Mouse (Mus musculus) urinary bladder, adult 18-20 months (tissue): ENCODE data around the gene Khk.
A peak's percentile ranks its signal among the peaks of the same experiment; 100 is the strongest.

Experiments used
- DNase-seq, 2 experiments: peaks; one replicate each; pipeline ENCODE4 v3.0.0; 2022; ENCODE audit warnings: low spot score in 2 of 2, mixed read lengths in 2 of 2

The Khk gene

GRCm38 (mm10) chr5:30934725-30935461, 13.7 kb downstream of the Khk start:
- DNase-seq, result no peak

GRCm38 (mm10) chr5:30943004-30943403, 21.8 kb downstream of the Khk start:
- no peak for DNase-seq

GRCm38 (mm10) chr5:30944344-30944743, 23.1 kb downstream of the Khk start:
- DNase-seq, result no peak

- peak; percentile 42 to 70 for DNase-seq
Observed at GRCm38 (mm10) chr5:30944956-30945781, 23.9 kb downstream of the Khk start, which contains the start of gene Cgref1. Gene Cgref1 (minus strand): TSS chr5:30945591.

GRCm38 (mm10) chr5:30948620-30949019, 27.4 kb downstream of the Khk start:
- DNase-seq, result no peak

GRCm38 (mm10) chr5:30949654-30950326, 28.6 kb downstream of the Khk start:
- DNase-seq, result peak; percentile 82 to 87

GRCm38 (mm10) chr5:30950451-30950850, 29.2 kb downstream of the Khk start:
- DNase-seq, result no peak

- no peak for DNase-seq
Observed at GRCm38 (mm10) chr5:30950922-30951321, 29.7 kb downstream of the Khk start.

GRCm38 (mm10) chr5:30951706-30952105, 30.5 kb downstream of the Khk start:
- no peak for DNase-seq

GRCm38 (mm10) chr5:30952551-30952950, 31.3 kb downstream of the Khk start:
- DNase-seq, result no peak

- DNase-seq, result no peak
Observed at GRCm38 (mm10) chr5:30954065-30954464, 32.8 kb downstream of the Khk start.

- DNase-seq, result no peak
Observed at GRCm38 (mm10) chr5:30954556-30954955, 33.3 kb downstream of the Khk start.

- DNase-seq, result no peak
Observed at GRCm38 (mm10) chr5:30955751-30956150, 34.5 kb downstream of the Khk start.

GRCm38 (mm10) chr5:30957891-30958290, 36.7 kb downstream of the Khk start:
- no peak for DNase-seq

- no peak for DNase-seq
Observed at GRCm38 (mm10) chr5:30959198-30959854, 38.1 kb downstream of the Khk start.

- DNase-seq, result peak; percentile 95 to 98
Observed at GRCm38 (mm10) chr5:30959966-30960501, 38.8 kb downstream of the Khk start, which contains the start of gene Preb. Gene Preb (minus strand): TSS chr5:30960361.

- DNase-seq, result no peak
Observed at GRCm38 (mm10) chr5:30960814-30961213, 39.6 kb downstream of the Khk start.

GRCm38 (mm10) chr5:30961545-30962505, 40.6 kb downstream of the Khk start:
- no peak for DNase-seq

- no peak for DNase-seq
Observed at GRCm38 (mm10) chr5:30963916-30964315, 42.7 kb downstream of the Khk start.

GRCm38 (mm10) chr5:30966189-30966588, 45.0 kb downstream of the Khk start:
- no peak for DNase-seq
